Mouse (Mus musculus) megakaryocyte, adult 5-6 weeks (primary cell): ENCODE measurements at regions not wholly inside any gene's neighbourhood (a gene's known extent, or its start where the extent isn't known, plus 50 kb on each side); places are given as distances from the start of the nearest gene placed in this dataset.
"Not testable (repeated sequence)": the region's sequence is repeated elsewhere in the genome, so short reads cannot be mapped to it uniquely, and the experiment has no call there.

Experiments
- ATAC-seq: 2 replicates; pipeline ENCODE4 v1.8.0; 2016; ENCODE audit warnings: mild to moderate bottlenecking, inconsistent platforms; ENCODE audit not compliant: poor library complexity, severe bottlenecking

GRCm38 (mm10) chr14:66493691-66494121 lies 484.7 kb upstream of the Gulo start:
- no peak for ATAC-seq

GRCm38 (mm10) chr14:66484751-66485150 lies 475.7 kb upstream of the Gulo start:
- ATAC-seq = not testable (repeated sequence)

GRCm38 (mm10) chr14:66479181-66479580 lies 470.2 kb upstream of the Gulo start:
- ATAC-seq = no peak

- ATAC-seq = no peak
Observed at GRCm38 (mm10) chr14:66478562-66478961, 469.6 kb upstream of the Gulo start.

- ATAC-seq = no peak
Observed at GRCm38 (mm10) chr14:66475026-66475425, 466.0 kb upstream of the Gulo start.

GRCm38 (mm10) chr14:66473251-66473550 lies 464.2 kb upstream of the Gulo start:
- ATAC-seq = no peak

- ATAC-seq = no peak
Observed at GRCm38 (mm10) chr14:66472537-66473250, 463.7 kb upstream of the Gulo start.

GRCm38 (mm10) chr14:66462081-66462480 lies 453.1 kb upstream of the Gulo start:
- no peak for ATAC-seq

- ATAC-seq = no peak
Observed at GRCm38 (mm10) chr14:66460795-66461194, 451.8 kb upstream of the Gulo start.

GRCm38 (mm10) chr14:66458696-66459095 lies 449.7 kb upstream of the Gulo start:
- no peak for ATAC-seq

GRCm38 (mm10) chr14:66457300-66457699 lies 448.3 kb upstream of the Gulo start:
- no peak for ATAC-seq

- no peak for ATAC-seq
Observed at GRCm38 (mm10) chr14:66452828-66453227, 443.8 kb upstream of the Gulo start.

- no peak for ATAC-seq
Observed at GRCm38 (mm10) chr14:66450351-66450750, 441.3 kb upstream of the Gulo start.

- ATAC-seq = no peak
Observed at GRCm38 (mm10) chr14:66442576-66442975, 433.6 kb upstream of the Gulo start.

- ATAC-seq = no peak
Observed at GRCm38 (mm10) chr14:66441825-66442224, 432.8 kb upstream of the Gulo start.

- no peak for ATAC-seq
Observed at GRCm38 (mm10) chr14:66438572-66438971, 429.6 kb upstream of the Gulo start.

GRCm38 (mm10) chr14:66438001-66438400 lies 429.0 kb upstream of the Gulo start:
- ATAC-seq = no peak

- no peak for ATAC-seq
Observed at GRCm38 (mm10) chr14:66431630-66432029, 422.6 kb upstream of the Gulo start.

- ATAC-seq = no peak
Observed at GRCm38 (mm10) chr14:66424141-66424540, 415.1 kb upstream of the Gulo start.
